In the genomic region with DNA sequence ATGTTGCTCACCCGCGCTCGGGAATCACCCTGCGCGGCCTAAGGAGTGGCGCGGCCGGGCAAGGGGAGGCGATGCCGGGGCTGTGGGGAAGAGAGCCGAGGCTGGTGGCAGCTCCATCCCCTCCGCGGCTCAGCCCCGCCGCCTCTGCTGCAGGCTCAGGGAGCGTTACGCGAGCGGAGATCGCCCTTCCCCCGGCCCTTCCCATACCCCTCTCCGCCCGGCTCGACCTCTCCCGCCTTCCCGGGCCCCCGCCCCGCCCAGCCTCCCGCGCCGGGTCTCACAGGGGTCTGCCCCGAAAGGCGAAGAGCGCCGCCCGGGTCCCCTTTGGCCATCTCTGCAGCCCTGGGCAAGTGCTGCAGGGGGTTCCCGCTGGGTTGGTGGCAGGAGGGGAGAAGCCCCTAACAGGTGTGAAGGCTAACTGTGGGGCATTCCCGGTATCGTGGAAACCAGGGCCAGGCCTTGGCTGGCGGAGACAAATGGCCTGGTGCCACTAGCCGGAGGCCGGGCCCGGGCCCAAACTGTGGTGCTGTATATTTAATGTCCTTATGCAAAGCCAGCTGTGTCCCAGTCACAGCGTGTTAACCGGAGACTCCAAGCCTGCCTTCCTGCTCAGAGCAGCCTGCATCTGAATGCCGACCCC, we compare ENCODE assay signal across 8 mouse cellular contexts. TPM values are rescaled to one million over a fixed set of nuclear protein-coding genes. Genes with fewer than 3 reads are reported as not detected.
A peak's percentile ranks its signal among the peaks of the same experiment; 100 is the strongest.
DNase-seq lines count a peak whose midpoint lies in the region; ATAC-seq and TF ChIP-seq lines count a peak whose summit lies in the region.

A gene (minus strand): TSS at position 352 of the 640 bp plus-strand sequence.

- TF ChIP-seq POLR2A in cerebellum, adult 2 months (IDR thresholded peaks at IDR 0.05; ENCODE audit: borderline replicate concordance, insufficient read depth, low read length): 0 out of 2 replicates have a peak, but pooled peaks have one; percentile 23

- H3K4me2 ChIP-seq in hindbrain, embryonic 11.5 days (replicated peaks; ENCODE audit: low read depth, low read length): peak within 1 kb of the TSS; percentile 93
- H3K4me2 ChIP-seq in lung, postnatal 0 days (replicated peaks; ENCODE audit: low read depth, low read length): peak within 1 kb of the TSS; percentile 84

- TF ChIP-seq EP300 in lung, postnatal 0 days (IDR thresholded peaks at IDR 0.05): no peak

- peak; percentile 13 to 67 for DNase-seq in adrenal gland, adult (ENCODE audit: inconsistent age in 2 of 2, low spot score in 1 of 2)
- peak; percentile 82 to 83 for DNase-seq in cerebellum, adult 2 months
- peak; percentile 32 for DNase-seq in forelimb bud, embryonic 11.5 days (ENCODE audit: low read depth, low spot score)
- peak; percentile 76 for DNase-seq in hindbrain, embryonic 11.5 days (ENCODE audit: low spot score)
- peak; percentile 78 for DNase-seq in layer of hippocampus, adult 9-11 months
- peak; percentile 7 for DNase-seq in lung, postnatal 0 days (ENCODE audit: low spot score)
- DNase-seq in right cerebral cortex, postnatal 25 days: peak; percentile 59
- DNase-seq in B cell, adult 2 months: no peak

- no peak for TF ChIP-seq CTCF in cerebellum, adult 2 months (IDR thresholded peaks at IDR 0.05; ENCODE audit: borderline replicate concordance, insufficient read depth, low read depth, low read length)
- TF ChIP-seq CTCF in lung, postnatal 0 days (IDR thresholded peaks at IDR 0.05): no peak

- peak within 1 kb of the TSS; percentile 78 for H3K27ac ChIP-seq in cerebellum, adult 2 months (ENCODE audit: insufficient read depth, low read length)
- H3K27ac ChIP-seq in hindbrain, embryonic 11.5 days (ENCODE audit: low read depth, low read length): peak within 1 kb of the TSS; percentile 76
- H3K27ac ChIP-seq in lung, postnatal 0 days (ENCODE audit: low read length): no peak within 1 kb of the TSS

- peak within 1 kb of the TSS; percentile 70 for H3K4me3 ChIP-seq in cerebellum, adult 2 months (replicated peaks; ENCODE audit: insufficient read depth, low read depth, low read length)
- H3K4me3 ChIP-seq in hindbrain, embryonic 11.5 days (ENCODE audit: low read depth, low read length): peak within 1 kb of the TSS; percentile 64
- peak within 1 kb of the TSS; percentile 42 for H3K4me3 ChIP-seq in lung, postnatal 0 days (ENCODE audit: low read depth, low read length)

- peak within 1 kb of the TSS; percentile 76 for H3K9ac ChIP-seq in hindbrain, embryonic 11.5 days (ENCODE audit: low read depth, low read length)
- 0 out of 2 replicates have a peak within 1 kb of the TSS, but pooled peaks have one; percentile 1 for H3K9ac ChIP-seq in lung, postnatal 0 days (replicated peaks; ENCODE audit: low read depth)

- no peaks in the 10 kb centered on the region for H3K36me3 ChIP-seq in hindbrain, embryonic 11.5 days (ENCODE audit: control insufficient read depth, insufficient read depth, low read length)
- H3K36me3 ChIP-seq in lung, postnatal 0 days (ENCODE audit: insufficient read depth, low read length): no peaks in the 10 kb centered on the region

- 2% methylated on average over 45 of the region's 46 CpGs for WGBS in cerebellum, adult 2 months
- under 1% methylated on average over 25 of the region's 46 CpGs for WGBS in hindbrain, embryonic 11.5 days
- WGBS in lung, postnatal 0 days: under 1% methylated on average over 33 of the region's 46 CpGs

- no peaks in the 10 kb centered on the region for H3K27me3 ChIP-seq in cerebellum, adult 2 months (ENCODE audit: control insufficient read depth, insufficient read depth, low read length)
- no peaks in the 10 kb centered on the region; the same call in 1 of the 2 replicates for H3K27me3 ChIP-seq in hindbrain, embryonic 11.5 days (ENCODE audit: control insufficient read depth, insufficient read depth, low read length)
- H3K27me3 ChIP-seq in lung, postnatal 0 days (replicated peaks; ENCODE audit: insufficient read depth, low read length): peaks cover 17% of the 10 kb centered on the region

- H3K9me3 ChIP-seq in hindbrain, embryonic 11.5 days (ENCODE audit: control insufficient read depth, low read length): no peaks in the 10 kb centered on the region
- H3K9me3 ChIP-seq in lung, postnatal 0 days (ENCODE audit: low read length): no peaks in the 10 kb centered on the region

- ATAC-seq in hindbrain, embryonic 11.5 days (ENCODE audit: low FRiP score): peak; percentile 91
- ATAC-seq in lung, postnatal 0 days: peak; percentile 40

- H3K4me1 ChIP-seq in cerebellum, adult 2 months (ENCODE audit: control insufficient read depth, insufficient read depth, low read length): peaks cover 4% of the 10 kb centered on the region
- H3K4me1 ChIP-seq in hindbrain, embryonic 11.5 days (replicated peaks; ENCODE audit: control insufficient read depth, insufficient read depth, low read length): no peaks in the 10 kb centered on the region
- no peaks in the 10 kb centered on the region for H3K4me1 ChIP-seq in lung, postnatal 0 days (ENCODE audit: insufficient read depth, low read depth, low read length)

RNA-seq across cellular contexts. Expression of the gene that starts here (rescaled TPM):
- polyA plus RNA-seq in cerebellum, adult 2 months (2012; rRNA removed): 32.6 and 43.8 TPM in 2 replicates
- 1.1 and 1.6 TPM in 2 replicates for polyA plus RNA-seq in hindbrain, embryonic 11.5 days (2014; fragmentation: Nextera tagmentation; extraction: Ambion mirVana)
- polyA plus RNA-seq in lung, postnatal 0 days (2015; fragmentation: Nextera tagmentation; extraction: Ambion mirVana): 0.04 and 0.05 TPM in 2 replicates

Comparison
In these comparisons a context has a peak if more than half of its experiments do, and no peak if none do; other contexts are left out.
1. RNA of the gene that starts here (polyA plus RNA-seq): 32.6 to 43.8 TPM in cerebellum, adult 2 months; 1.1 to 1.6 TPM in hindbrain, embryonic 11.5 days and 0.04 to 0.05 TPM in lung, postnatal 0 days; every median in the first group is over 10 times any median in the second.
2. Peak in DNase-seq, ATAC-seq, H3K4me3 ChIP-seq, H3K9ac ChIP-seq and H3K4me2 ChIP-seq in lung, postnatal 0 days; RNA of the gene not detected or under 1 TPM.
3. DNase-seq: peak in adrenal gland, adult (2 of 2), cerebellum, adult 2 months (2 of 2), forelimb bud, embryonic 11.5 days (single experiment), hindbrain, embryonic 11.5 days (single experiment), layer of hippocampus, adult 9-11 months (single experiment) and right cerebral cortex, postnatal 25 days (single experiment); none in B cell, adult 2 months (0 of 2).
4. Peak in every context shown above with its lines, with median percentiles within 50 percentile points of each other: H3K4me3 ChIP-seq.